Mouse (Mus musculus): ENCODE results near the gene Calr4. TPM values are rescaled to one million over a fixed set of nuclear protein-coding genes. Genes with fewer than 3 reads are reported as not detected.
A peak's percentile ranks its signal among the peaks of the same experiment; 100 is the strongest.

Gene Calr4
- 0.15 and 0.92 TPM in 2 replicates for polyA plus RNA-seq (2015; fragmentation: Nextera tagmentation; extraction: Ambion mirVana)

- H3K9ac ChIP-seq, result no peak within 1 kb of the TSS
- H3K36me3 ChIP-seq, result no peaks in the 10 kb centered on the region
- H3K4me2 ChIP-seq, result no peak within 1 kb of the TSS
- no peaks in the 10 kb centered on the region for H3K9me3 ChIP-seq
- H3K4me3 ChIP-seq, result no peak within 1 kb of the TSS
- H3K4me1 ChIP-seq, result peaks cover 18% of the 10 kb centered on the region
- no peak within 1 kb of the TSS for H3K27ac ChIP-seq
- WGBS, result 78% methylated on average over 2 of the region's 2 CpGs
- ATAC-seq (ENCODE audit: insufficient number of reproducible peaks, insufficient read depth, low FRiP score, low TSS enrichment, low read depth), result no peak
- H3K27me3 ChIP-seq, result no peaks in the 10 kb centered on the region
Measured at GRCm38 (mm10) chr4:109234185-109234584, at the start of gene Calr4. Calr4 (plus strand) TSS chr4:109234485.

GRCm38 (mm10) chr4:109185616-109186405, 48.5 kb upstream of the Calr4 start:
- no peak overlapping the region for H3K4me3 ChIP-seq
- no peaks in the 10 kb centered on the region for H3K4me1 ChIP-seq
- no peaks in the 10 kb centered on the region for H3K36me3 ChIP-seq
- H3K27ac ChIP-seq, result no peak overlapping the region
- no peaks in the 10 kb centered on the region for H3K27me3 ChIP-seq
- no peak overlapping the region for H3K9ac ChIP-seq
- WGBS, result 72% methylated on average over 8 of the region's 8 CpGs
- ATAC-seq (ENCODE audit: insufficient number of reproducible peaks, insufficient read depth, low FRiP score, low TSS enrichment, low read depth), result no peak
- H3K4me2 ChIP-seq, result no peak overlapping the region
- H3K9me3 ChIP-seq, result no peaks in the 10 kb centered on the region

GRCm38 (mm10) chr4:109191598-109191997, 42.7 kb upstream of the Calr4 start:
- H3K4me3 ChIP-seq, result no peak overlapping the region
- H3K27me3 ChIP-seq, result no peaks in the 10 kb centered on the region
- H3K9ac ChIP-seq, result no peak overlapping the region
- H3K36me3 ChIP-seq, result no peaks in the 10 kb centered on the region
- WGBS, result 76% methylated on average over 10 of the region's 10 CpGs
- no peak overlapping the region for H3K4me2 ChIP-seq
- H3K9me3 ChIP-seq, result no peaks in the 10 kb centered on the region
- no peak for ATAC-seq (ENCODE audit: insufficient number of reproducible peaks, insufficient read depth, low FRiP score, low TSS enrichment, low read depth)
- no peak overlapping the region for H3K27ac ChIP-seq
- H3K4me1 ChIP-seq, result no peaks in the 10 kb centered on the region

GRCm38 (mm10) chr4:109193886-109194285, 40.4 kb upstream of the Calr4 start:
- ATAC-seq (ENCODE audit: insufficient number of reproducible peaks, insufficient read depth, low FRiP score, low TSS enrichment, low read depth), result no peak
- Histone ChIP-seq H3K27me3 (no peaks in the 10 kb centered on the region), H3K9me3 (no peaks in the 10 kb centered on the region), H3K4me1 (no peaks in the 10 kb centered on the region), H3K36me3 (peaks cover 10% of the 10 kb centered on the region; the same call in 1 of the 2 replicates), H3K4me2 (no peak overlapping the region), H3K9ac (no peak overlapping the region), H3K27ac (no peak overlapping the region), H3K4me3 (no peak overlapping the region)
- 80% methylated on average over 5 of the region's 5 CpGs for WGBS

- Histone ChIP-seq H3K9me3 (no peaks in the 10 kb centered on the region), H3K27ac (no peak overlapping the region), H3K9ac (no peak overlapping the region), H3K4me3 (no peak overlapping the region), H3K4me1 (peaks cover 6% of the 10 kb centered on the region; the same call in 1 of the 2 replicates), H3K27me3 (no peaks in the 10 kb centered on the region), H3K4me2 (no peak overlapping the region), H3K36me3 (peaks cover 10% of the 10 kb centered on the region; the same call in 1 of the 2 replicates)
- no peak for ATAC-seq (ENCODE audit: insufficient number of reproducible peaks, insufficient read depth, low FRiP score, low TSS enrichment, low read depth)
- WGBS, result 81% methylated on average over 7 of the region's 7 CpGs
Measured at GRCm38 (mm10) chr4:109195900-109196629, 38.2 kb upstream of the Calr4 start.

- no peak for ATAC-seq (ENCODE audit: insufficient number of reproducible peaks, insufficient read depth, low FRiP score, low TSS enrichment, low read depth)
- 92% methylated on average over 4 of the region's 4 CpGs for WGBS
- H3K9me3 ChIP-seq, result no peaks in the 10 kb centered on the region
- no peak overlapping the region for H3K9ac ChIP-seq
- H3K27ac ChIP-seq, result no peak overlapping the region
- H3K4me1 ChIP-seq, result peaks cover 9% of the 10 kb centered on the region; the same call in 1 of the 2 replicates
- no peak overlapping the region for H3K4me3 ChIP-seq
- peaks cover 10% of the 10 kb centered on the region; the same call in 1 of the 2 replicates for H3K36me3 ChIP-seq
- no peaks in the 10 kb centered on the region for H3K27me3 ChIP-seq
- H3K4me2 ChIP-seq, result no peak overlapping the region
Measured at GRCm38 (mm10) chr4:109199069-109199468, 35.2 kb upstream of the Calr4 start.

- peak within 1 kb of the TSS; percentile 91 for H3K4me2 ChIP-seq
- under 1% methylated on average over 59 of the region's 59 CpGs for WGBS
- H3K27me3 ChIP-seq, result no peaks in the 10 kb centered on the region
- H3K4me3 ChIP-seq, result peak within 1 kb of the TSS; percentile 87
- peak within 1 kb of the TSS; percentile 94 for H3K27ac ChIP-seq
- peak within 1 kb of the TSS; percentile 88 for H3K9ac ChIP-seq
- peaks cover 9% of the 10 kb centered on the region; the same call in 1 of the 2 replicates for H3K4me1 ChIP-seq
- no peaks in the 10 kb centered on the region for H3K9me3 ChIP-seq
- ATAC-seq (ENCODE audit: insufficient number of reproducible peaks, insufficient read depth, low FRiP score, low TSS enrichment, low read depth), result peak; percentile 98
- peaks cover 10% of the 10 kb centered on the region; the same call in 1 of the 2 replicates for H3K36me3 ChIP-seq
Measured at GRCm38 (mm10) chr4:109201582-109202424, 32.5 kb upstream of the Calr4 start, which contains the start of gene Osbpl9. Osbpl9 (minus strand) TSS chr4:109202272.

- no peaks in the 10 kb centered on the region for H3K36me3 ChIP-seq
- no peak overlapping the region for H3K9ac ChIP-seq
- H3K9me3 ChIP-seq, result no peaks in the 10 kb centered on the region
- ATAC-seq (ENCODE audit: insufficient number of reproducible peaks, insufficient read depth, low FRiP score, low TSS enrichment, low read depth), result no peak
- H3K4me3 ChIP-seq, result no peak overlapping the region
- H3K4me1 ChIP-seq, result peaks cover 9% of the 10 kb centered on the region; the same call in 1 of the 2 replicates
- H3K4me2 ChIP-seq, result no peak overlapping the region
- H3K27me3 ChIP-seq, result no peaks in the 10 kb centered on the region
- H3K27ac ChIP-seq, result no peak overlapping the region
- 85% methylated on average over 1 of the region's 1 CpGs for WGBS
Measured at GRCm38 (mm10) chr4:109203931-109204330, 30.4 kb upstream of the Calr4 start.

- H3K4me1 ChIP-seq, result peaks cover 9% of the 10 kb centered on the region; the same call in 1 of the 2 replicates
- no peaks in the 10 kb centered on the region for H3K9me3 ChIP-seq
- H3K27me3 ChIP-seq, result no peaks in the 10 kb centered on the region
- no peaks in the 10 kb centered on the region for H3K36me3 ChIP-seq
- H3K4me2 ChIP-seq, result no peak overlapping the region
- WGBS, result 47% methylated on average over 1 of the region's 1 CpGs
- H3K4me3 ChIP-seq, result no peak overlapping the region
- ATAC-seq (ENCODE audit: insufficient number of reproducible peaks, insufficient read depth, low FRiP score, low TSS enrichment, low read depth), result no peak
- H3K27ac ChIP-seq, result no peak overlapping the region
- H3K9ac ChIP-seq, result no peak overlapping the region
Measured at GRCm38 (mm10) chr4:109204416-109204815, 29.9 kb upstream of the Calr4 start.

GRCm38 (mm10) chr4:109207524-109207923, 26.8 kb upstream of the Calr4 start:
- ATAC-seq (ENCODE audit: insufficient number of reproducible peaks, insufficient read depth, low FRiP score, low TSS enrichment, low read depth), result no peak
- Histone ChIP-seq H3K4me2 (no peak overlapping the region), H3K4me1 (peaks cover 6% of the 10 kb centered on the region; the same call in 1 of the 2 replicates), H3K27ac (no peak overlapping the region), H3K9me3 (no peaks in the 10 kb centered on the region), H3K9ac (no peak overlapping the region), H3K27me3 (no peaks in the 10 kb centered on the region), H3K4me3 (no peak overlapping the region), H3K36me3 (no peaks in the 10 kb centered on the region)
- 71% methylated on average over 5 of the region's 5 CpGs for WGBS

GRCm38 (mm10) chr4:109210253-109210652, 24.0 kb upstream of the Calr4 start:
- H3K27ac ChIP-seq, result 0 out of 2 replicates have a peak overlapping the region, but pooled peaks have one; percentile 33
- peaks cover 6% of the 10 kb centered on the region; the same call in 1 of the 2 replicates for H3K4me1 ChIP-seq
- H3K9ac ChIP-seq, result no peak overlapping the region
- no peaks in the 10 kb centered on the region for H3K36me3 ChIP-seq
- no peak overlapping the region for H3K4me3 ChIP-seq
- no peak for ATAC-seq (ENCODE audit: insufficient number of reproducible peaks, insufficient read depth, low FRiP score, low TSS enrichment, low read depth)
- H3K4me2 ChIP-seq, result no peak overlapping the region
- no peaks in the 10 kb centered on the region for H3K27me3 ChIP-seq
- 83% methylated on average over 2 of the region's 2 CpGs for WGBS
- H3K9me3 ChIP-seq, result no peaks in the 10 kb centered on the region
